Mouse (Mus musculus) lung, postnatal 25 days (tissue): ENCODE data around the gene Gm20388.
A peak's percentile ranks its signal among the peaks of the same experiment; 100 is the strongest.

ENCODE experiments used
- DNase-seq: peaks from one replicate; pipeline ENCODE4 v3.0.0; 2022; ENCODE audit warnings: low spot score

Gm20388 gene

DNA sequence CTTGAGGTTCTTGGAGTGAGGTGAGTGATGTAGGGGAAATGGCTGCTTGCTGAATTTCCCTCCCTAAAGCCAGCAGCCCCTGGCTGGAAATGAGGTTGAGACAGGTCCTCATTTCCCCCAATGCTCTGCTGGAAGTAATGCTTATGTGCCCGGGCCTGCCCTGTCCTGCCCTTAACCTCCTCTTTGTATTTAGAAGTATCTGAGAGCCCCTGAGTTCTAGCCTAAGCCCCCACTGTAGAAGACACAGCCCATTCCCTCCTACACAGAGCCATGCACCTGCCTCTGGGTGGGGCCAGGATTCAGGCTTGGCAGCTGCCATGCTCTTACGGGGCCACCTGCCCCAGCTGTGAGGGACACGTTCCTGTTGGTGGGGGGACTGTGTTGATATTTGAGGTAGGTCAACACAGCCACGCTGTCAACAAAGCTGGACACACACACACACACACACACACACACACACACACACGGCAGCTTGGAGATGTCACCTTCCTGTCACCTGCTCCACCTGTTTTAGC is 2787.7 kb downstream of the Gm20388 start:
- no peak for DNase-seq

DNA sequence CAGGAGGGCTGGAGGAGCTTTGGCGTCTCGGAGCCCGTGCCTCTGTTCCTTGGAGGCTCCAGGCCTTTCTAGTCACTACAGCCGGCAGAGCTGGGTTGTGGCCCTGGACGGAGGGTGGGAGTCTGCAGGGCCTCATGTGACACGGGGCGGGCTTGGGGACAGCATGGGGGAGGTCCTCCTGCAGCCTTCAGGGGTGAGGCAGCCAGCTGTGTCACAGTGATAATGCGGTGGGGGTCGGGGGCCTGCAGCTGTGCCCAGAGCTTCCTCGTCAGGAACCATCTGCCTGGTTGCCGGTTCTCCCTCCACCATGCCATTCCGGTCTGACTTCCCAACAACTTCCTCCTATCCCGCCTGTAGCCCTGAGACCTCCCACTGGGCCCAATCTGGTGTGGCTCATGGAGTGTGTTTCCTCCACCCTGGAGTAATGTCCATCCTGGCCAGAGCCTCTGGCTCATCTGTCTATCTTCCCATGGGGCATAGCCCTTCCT is 2788.4 kb downstream of the Gm20388 start, which contains the start of gene Cbfa2t3:
Gene Cbfa2t3 (minus strand): TSS at position 105 of the 488 bp plus-strand sequence.
- DNase-seq, result no peak

DNA sequence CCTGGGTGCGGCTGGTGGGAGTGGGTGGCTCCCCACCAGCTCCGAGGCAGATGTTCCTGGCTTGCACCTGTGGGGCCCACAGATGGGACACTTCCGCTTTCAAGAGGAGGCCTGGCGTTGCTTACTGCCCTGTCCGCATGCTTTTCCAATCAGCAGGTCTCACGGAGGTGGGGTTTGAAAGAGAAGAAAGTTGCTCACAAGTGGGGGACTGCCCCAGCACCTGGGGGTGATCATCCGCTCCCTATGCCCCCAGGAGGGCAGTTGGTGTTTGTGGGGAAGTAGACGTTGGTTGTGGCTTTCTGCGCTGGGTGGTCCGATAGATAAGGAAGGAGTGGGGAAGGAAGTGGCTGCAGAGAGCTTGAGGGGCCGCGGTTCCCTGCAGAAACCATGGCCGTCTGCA is 2790.0 kb downstream of the Gm20388 start:
- DNase-seq, result no peak

DNA sequence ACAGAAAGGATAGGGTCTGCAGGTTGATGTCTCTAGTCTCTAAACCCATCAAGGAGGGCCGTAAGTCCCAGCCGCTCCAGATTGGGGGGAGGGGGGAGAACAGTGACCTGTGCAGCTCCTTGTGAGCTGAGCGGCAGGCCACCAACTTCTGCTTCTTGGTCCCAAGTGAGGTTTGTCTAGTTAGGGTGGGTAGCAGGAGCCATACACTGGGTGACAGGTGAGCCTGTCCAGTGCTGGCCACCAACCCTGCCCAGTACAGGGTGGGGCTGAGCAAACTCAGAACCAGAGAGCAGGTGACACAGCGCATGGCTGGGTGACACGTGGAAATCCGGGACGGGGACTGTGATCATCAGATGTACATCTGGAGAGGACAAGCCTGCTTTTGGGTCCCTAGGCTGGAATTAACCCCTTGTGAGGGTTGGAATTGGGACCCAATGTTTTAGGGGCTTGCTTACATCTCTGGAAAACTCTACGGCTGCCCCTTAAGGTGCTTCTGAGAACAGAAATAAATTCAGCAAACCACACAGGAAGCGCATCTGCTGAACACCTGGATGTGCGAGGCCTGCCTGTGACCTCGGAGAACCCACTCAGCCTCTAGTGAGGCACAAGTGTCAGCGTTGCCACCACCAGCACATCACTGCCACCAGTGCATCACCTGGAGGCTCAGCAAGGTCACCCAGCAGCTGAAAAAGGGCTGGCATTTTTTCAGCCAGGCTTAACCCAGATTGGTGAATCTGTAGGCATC is 2791.0 kb downstream of the Gm20388 start:
- no peak for DNase-seq

DNA sequence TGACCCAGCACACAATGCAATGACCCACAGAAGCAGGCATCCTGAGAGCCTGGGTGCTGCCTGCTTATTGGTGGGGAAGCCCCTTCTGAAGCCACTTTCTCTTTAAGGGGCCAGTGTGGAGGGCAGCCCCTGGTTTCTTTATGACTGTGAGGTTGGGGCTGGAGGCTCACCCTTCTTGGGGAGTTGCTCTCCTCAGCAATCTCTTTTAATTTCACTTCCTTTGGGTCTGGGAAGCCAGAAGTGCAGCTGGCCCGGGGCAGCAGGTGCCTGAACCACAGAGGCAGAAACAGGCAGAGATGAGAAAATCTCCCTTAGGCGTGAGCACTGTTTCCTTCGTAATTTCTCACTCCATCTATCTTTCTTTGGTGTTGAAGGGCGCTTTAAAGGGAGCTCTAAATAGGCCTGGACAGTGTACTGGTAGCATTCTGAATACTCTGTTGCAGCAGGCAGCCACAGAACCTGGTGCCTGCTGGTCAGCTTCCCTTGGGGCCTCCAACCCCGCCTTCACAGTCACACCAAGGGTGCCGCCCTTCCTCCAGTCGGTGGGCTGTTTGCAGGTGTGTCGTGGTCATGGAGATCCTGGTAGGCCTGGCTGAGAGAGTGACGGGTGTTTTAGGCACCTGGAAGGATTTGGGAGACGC is 2791.8 kb downstream of the Gm20388 start:
- no peak for DNase-seq

DNA sequence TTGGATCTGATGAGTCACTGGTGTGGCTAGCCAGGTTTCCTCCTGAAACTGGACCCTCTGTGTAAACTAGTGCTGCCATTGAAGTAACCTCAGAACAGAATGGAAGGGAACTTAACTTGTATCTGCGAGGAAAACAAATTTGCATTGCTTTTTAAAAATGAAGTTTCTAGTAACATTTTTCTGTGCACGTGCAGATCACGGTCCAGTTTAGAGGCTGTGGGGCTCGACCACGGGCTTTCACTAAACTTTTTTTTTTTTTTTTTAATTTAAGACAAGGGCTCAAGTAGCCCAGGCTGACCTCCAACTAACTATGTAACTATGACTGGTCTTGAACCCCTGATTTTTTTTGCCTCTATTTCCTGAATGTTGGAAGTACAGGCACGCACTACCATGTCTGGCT is 2792.3 kb downstream of the Gm20388 start:
- no peak for DNase-seq

DNA sequence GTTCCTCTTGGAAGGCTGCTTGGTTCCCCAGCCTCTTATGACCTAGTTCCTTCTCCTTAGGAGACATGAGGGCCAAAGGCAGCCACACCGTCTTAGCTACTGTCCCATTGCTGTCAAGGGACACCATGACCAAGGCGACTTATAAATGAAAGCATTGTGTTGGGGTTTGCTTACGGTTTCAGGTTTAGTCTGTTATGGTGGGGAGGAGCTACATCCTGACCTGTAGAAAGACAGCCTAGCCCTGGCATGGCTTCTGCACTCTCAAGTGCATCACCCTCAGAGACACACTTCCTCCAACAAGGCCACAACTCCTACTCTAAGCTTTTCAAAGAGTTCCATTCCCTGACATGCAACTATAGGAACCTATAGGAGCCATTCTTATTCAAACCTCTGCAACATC is 2794.0 kb downstream of the Gm20388 start:
- DNase-seq, result no peak

DNA sequence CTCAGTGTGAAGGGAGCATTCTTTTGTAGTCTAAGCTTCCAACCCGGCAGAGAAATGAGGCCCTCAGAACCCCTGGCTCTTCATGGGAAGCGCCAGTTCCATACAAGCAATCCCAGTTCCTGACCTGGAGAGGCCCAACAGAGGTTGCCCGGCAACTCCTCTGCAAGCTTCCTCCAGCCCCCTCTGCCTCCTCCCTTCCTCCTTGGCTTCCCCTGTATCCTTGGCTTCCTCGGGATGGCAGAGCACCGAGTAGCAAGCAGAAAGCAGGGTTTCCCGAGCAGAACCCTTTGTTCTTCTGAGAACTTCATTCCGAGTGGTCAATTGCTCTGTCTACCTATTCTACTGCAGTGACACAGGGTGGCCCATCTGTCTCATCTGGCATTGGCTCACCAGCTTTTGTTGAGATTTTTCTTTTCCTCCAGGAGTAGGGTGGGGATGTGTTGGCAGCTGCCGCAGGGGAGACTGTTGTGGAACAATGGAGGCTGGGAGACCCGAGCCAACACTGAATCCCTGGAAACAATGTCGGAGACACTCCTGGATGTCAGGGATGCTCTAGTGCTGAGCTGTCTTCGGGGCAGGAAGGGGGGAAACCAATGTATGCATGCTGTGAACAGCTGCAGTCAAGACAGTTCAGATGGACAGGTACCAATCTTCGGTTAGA is 2795.4 kb downstream of the Gm20388 start:
- peak; percentile 44 for DNase-seq

DNA sequence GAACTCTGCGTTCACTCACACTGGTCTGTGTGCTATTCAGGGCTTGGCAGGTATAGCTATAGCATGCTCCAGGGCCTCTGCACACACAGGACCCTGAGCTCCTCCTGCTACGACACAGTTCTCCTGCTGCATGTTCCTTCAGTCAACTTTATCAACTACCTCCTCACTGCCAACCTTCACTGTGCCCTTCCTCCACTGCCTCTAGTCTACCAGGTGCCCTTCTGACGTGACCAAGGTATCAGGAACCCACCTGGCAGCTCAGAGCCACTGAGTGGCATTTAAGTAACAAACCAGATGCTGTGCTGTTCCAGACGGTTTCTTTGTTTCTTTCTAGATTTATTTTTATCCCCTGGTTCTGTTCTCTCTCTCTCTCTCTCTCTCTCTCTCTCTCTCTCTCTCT is 2796.5 kb downstream of the Gm20388 start:
- DNase-seq, result no peak

DNA sequence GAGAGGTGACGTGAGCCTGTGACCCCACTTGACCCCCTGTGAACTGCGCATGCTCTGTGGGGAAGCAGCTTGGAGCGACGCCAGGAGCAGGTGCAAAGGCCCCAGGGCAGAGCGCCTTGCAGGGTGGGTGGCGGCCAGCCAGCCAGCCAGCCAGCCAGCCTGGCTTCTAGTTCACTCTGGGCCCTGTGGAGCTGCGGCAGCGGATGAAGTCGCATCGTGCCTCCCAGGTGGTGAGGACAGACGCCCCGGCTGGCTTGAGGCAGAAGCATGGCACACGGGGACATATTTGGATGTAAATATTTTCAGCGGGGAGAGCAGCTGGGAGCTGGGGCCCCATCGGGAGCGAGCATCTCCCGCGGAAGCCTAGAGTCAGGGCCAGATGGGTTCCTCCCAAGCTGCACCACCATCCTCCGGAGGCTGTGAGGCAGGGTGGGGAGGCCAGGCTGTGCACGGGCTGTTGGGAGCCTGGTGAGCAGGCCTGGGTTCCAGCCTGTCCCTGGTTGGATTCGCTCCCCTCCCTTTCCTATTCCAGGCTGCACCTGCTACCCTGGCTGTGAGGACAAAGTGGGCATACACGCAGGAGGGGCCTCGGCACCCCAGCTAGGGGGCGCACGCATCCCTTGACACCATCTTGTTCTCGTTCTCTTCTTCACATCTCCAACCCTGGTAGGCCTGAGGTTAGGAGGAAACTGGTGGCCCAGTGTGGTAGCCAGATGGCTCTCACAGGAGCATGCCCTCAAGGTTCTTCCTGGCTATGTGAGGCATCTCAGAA is 2798.9 kb downstream of the Gm20388 start:
- DNase-seq, result no peak

DNA sequence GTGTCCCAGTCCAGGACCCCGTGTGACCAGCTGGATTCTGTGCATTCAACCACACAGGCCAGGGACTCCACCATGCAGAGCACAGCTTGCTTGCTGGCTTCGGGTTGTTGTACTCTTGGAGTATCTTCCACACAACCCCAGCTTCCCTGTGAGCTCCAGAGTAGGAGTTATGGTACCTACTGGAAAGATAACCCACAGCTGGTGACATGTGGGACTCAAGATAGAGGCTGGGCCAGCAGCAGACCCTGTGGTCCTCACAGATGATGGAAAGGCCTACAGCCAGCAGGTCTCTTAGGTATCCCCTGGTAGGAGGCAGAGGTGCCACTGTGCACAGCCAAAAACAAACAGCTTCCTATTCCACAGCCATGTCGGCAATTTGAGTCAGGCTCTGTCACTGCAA is 2800.8 kb downstream of the Gm20388 start:
- no peak for DNase-seq

DNA sequence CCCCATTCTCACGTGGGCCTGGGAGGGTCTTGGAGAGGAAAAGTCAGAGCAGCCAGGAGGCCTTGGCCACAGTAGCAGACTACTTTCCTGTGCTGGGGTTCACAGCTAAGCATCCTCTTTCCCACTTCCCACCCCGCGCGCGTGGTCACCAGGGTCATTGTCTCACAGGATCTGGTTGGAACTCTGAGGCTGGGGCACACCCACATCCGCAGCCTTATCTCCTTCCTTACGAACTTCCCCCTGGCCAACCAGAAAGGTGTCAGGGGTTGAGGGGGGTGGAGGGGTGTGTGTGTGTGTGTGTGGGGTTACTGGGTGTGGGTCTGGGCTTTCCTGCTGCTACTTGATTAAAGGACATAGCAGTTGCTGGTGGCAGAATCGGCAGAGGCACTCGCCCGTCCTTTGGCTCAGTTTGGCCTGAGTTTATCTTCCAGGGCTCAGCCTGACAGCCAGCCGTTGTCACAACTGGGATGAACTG is 2801.3 kb downstream of the Gm20388 start:
- DNase-seq, result peak; percentile 80

DNA sequence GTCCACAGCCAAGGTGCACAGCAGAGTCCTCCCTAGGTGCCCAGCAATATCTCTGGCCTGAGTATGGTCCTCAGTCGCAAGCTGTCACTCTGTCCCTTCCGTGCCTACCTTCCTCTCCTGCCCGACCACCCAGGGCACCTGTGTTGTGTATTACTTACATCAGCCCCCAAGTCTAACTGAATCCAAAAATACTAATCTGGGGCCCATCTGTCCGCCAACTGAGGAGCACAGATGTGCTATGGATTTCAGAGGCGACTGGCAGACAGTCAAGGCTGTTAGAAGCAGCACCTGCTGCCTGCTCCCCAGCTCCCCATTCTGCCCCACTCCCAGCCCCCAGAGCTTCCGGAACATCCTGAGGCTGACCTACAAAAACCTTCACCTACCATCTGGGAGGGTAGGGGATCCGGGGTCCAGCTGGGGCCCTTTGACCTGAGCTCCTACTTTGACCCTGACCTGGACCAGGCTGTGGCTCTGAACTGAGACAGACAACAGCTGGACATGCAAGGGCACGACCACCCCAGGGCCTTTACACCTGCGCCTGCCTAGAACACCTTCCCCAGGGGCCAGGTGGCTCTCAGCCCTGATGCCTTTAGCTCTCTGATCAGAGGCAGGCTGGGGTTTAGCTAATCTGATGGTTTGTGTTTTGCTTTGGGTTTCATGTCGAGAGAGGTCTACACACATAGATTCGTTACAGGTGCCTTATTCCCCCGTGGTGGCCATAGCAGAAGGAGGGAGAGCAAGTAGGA is 2801.9 kb downstream of the Gm20388 start:
- DNase-seq, result no peak

DNA sequence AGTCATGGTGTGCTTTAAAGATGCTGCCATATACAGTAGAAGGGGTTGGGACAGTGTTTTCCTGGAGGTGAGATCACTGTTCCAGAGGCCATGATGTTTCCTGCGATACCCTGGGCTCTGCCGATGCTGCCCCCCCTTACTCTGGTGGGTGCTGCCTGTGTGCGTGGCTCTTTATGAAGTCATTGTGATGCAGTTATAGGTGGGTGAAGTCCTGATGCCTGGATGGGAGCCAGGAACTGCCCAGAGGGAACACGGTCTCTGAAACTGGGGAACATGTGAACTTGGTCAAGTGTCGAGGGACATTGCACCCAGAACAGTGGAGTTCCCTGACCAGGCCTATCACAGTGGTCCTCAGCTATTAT is 2802.5 kb downstream of the Gm20388 start:
- DNase-seq, result no peak

DNA sequence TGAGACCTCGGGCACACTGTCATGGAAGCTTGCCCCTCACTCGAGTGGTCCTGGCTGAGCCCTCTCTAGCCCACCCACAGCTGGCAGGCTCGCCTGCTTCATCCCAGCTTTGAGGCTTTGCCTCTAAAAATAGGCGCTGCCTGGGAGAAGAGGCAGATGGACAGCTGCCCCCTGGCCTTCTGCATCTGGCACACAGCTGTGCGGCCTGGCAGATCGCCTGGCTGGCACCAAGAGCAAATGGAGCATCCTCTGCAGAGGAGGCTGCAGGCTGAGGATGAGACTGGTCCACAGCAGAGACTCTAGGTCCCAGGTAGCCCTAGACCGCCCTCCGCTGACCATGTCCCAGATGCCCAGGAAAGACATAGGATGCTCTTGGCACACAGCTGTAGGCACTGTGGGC is 2805.9 kb downstream of the Gm20388 start:
- no peak for DNase-seq

DNA sequence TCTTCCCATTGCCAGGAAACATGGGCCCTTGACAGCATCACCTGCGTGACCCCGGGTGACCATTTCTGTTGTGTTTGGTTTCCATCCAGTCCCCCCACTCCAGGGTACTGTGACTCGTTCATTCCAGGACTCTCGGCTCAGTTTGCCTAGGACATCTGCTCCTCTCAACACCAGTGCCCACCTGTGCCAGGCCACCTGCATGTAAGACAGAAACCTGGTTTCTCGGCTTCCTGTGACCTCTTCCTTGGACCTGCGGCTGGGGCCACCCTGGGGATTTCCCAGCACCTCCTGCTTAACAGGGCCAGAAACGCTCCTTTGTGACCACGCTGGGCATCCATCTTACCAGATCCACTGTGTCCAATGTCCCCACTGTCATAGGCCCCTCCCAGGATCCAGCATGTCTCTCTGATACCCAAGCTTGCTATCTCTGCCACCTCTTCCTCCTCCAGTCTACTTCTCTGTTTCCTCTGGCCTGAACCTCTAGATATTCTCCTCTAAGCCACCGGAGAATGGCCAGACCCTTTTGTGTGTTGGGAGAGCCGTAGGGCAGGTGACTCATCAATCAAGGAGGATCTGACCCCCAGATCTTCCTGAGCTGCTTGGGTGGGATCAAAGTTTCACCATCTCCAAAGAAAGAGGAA is 2807.3 kb downstream of the Gm20388 start:
- DNase-seq, result no peak

DNA sequence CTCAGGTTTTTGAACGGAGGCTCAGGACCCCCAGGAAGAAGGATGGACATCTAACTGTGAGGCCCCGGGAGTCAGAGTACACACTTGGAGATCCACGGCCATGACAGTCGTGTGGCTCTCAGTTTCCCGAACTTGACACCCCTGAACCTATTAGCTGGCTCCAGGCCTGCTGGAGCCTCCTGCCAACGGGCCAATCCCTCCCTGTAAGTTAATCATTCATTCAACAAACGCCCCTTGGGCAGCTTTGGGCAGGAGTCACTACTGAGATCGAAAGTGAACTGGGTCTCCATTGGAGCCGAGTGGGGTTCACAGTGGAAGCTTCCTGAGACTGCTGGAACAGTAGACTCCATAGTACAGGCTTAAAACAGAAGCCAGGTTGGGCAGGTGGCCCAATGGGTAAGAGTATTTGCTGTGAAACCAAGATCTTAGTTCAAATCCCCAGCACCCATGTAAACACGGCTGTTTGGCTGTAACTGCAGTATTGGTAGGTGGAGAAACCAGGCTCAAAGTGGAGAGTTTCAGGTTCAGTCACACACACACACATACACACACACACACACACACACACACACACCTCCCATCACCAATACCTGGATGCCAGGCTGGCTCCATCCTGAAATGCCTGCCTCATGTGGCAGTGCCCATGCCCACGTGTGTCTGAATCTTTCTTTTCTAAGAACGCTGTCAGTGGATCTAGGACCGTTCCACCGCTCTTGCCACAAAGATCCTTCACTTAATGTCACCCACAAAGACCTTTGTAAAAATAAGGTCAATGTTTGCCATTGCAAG is 2808.3 kb downstream of the Gm20388 start:
- DNase-seq, result no peak

DNA sequence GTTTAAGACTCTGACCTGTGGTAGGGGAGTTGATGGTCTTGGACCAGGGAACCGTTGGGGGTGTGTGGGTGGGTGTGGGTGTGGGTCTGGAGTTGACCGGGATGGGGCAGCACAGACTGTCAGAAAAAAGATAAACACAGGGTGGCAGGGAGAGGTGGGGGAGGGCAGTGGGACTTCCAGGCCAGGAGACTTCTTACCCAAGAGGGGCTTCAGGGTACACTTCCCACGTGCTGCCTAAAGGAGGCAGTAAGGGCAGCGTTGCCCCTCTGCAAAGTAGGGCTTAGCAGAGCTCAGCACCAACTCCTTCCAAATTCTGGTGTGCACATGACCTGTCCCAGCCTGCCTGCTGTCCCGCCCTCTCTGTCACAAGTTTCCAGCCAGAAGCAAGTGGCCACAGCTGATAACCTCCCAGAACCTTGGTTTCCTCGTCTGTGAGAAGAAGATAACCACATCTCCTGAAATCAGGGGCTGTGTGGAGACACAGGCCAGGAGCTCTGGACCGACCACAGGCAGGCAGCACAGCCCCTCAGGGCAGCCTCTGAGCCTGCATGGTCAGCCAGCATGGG is 2808.9 kb downstream of the Gm20388 start:
- DNase-seq, result peak; percentile 38

DNA sequence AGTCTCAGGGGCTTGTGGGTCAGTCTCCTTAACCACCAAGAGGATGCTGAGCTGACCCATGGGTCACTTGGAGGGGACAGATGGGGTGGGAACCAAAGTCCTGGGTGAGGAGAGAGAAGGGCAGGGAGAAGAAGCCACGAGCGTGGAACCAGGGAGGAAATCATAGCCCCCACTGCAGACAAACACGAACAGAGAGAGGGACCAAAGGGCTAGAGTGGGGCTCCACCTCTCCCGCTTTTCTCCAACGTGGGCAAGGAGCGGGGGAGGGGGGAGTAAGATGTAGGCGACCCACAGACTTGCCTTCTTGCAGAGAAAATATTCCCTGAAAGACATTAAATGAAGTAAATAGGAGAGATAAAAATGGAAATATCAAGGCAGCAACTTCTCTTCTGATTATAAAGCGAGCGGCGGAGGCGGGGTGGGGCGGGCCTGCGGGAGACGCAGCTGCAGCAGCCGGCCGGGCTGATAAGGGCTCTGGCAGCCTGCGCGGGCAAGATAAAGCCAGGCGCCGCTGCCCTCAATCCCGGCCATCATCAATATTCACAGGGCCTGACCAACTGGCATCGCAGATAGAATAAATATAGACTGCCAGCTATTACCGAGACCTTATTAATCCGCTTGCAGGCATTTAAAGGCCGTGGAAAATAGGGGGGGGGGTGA is 2809.6 kb downstream of the Gm20388 start:
- DNase-seq, result peak; percentile 73
